Mouse (Mus musculus): ENCODE measurements at regions not wholly inside any gene's neighbourhood (a gene's known extent, or its start where the extent isn't known, plus 50 kb on each side); places are given as distances from the start of the nearest gene placed in this dataset.

DNA sequence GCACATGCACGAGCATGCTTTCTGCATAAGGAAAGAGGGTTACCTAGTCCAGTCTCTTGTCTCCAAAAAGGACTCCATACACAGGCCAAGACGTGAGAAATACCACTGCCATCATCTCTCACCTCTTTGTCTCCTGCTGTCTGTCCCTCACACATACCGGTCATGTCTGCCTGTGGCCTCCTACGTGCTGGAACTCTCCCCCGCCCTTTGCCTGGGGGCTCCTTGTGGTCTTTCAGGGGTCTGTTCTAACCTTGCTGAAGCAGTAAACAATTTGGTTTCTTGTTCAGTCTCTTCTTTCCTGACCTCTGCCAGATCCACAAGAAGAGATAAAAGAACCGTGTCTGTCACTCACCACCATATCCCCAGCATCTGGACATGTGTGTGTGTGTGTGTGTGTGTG lies 61.0 kb downstream of the Lao1 start:
- no peak for TF ChIP-seq TAL1 (IDR thresholded peaks at IDR 0.05; ENCODE audit: low read length)
- TF ChIP-seq GATA1 (IDR thresholded peaks at IDR 0.05; ENCODE audit: low read length): no peak

Data from erythroblast, embryonic 14.5 days (primary cell).